Mouse (Mus musculus): Measurements from ENCODE around the gene Ercc4.
A peak's percentile ranks its signal among the peaks of the same experiment; 100 is the strongest.

DNA sequence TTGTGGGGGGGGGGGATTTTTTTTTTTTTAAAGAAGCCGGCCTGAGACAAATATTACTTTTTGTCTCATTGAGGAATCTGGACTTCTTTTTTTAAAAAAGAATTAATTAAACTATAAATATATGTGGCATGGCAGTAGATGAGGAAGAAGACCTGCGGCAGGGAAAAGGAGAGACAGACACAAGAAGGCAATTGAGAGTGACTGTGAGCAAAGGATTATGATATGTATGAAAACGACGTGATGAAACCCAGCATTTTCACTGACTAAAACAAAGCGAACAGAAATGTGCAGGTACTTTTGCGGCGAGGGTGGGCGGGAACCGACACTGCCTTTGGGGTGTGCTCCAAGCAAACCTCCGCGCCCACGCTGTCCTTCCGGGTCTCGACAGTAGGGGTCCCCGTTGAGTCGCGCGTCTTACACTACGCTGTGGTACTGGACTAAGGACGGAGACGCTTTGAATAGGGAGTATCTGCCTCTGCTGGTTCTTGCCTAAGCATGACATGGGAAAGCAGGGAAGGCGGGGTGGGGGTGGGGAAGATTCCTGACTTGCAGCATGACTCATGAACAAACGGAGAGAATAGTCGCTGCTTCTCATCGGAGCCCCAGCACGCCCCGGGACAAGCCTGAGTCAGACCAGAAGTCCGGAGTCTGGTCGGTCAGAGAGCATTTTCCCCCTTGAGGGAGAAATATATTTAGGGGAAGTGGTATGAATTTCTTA, 50.6 kb downstream of the Ercc4 start:
- TF ChIP-seq CTCF (IDR thresholded peaks at IDR 0.05; ENCODE audit: low read depth, low read length): peak; percentile 99
- TF ChIP-seq POLR2A (IDR thresholded peaks at IDR 0.05; ENCODE audit: extremely low read depth, insufficient read depth, low read length): no peak

All from liver, adult 2 months (tissue).